Mouse (Mus musculus) cerebellum, postnatal 10 days (tissue): ENCODE results near the gene Sh3gl2.

ENCODE experiments used
- DNase-seq, 2 experiments: peaks; one replicate each; pipeline ENCODE4 v3.0.0; 2021; ENCODE audit warnings: mixed read lengths in 2 of 2

The Sh3gl2 gene

GRCm38 (mm10) chr4:85205071-85205635 is at the start of gene Sh3gl2:
Gene Sh3gl2, plus strand, starts transcription at chr4:85205126.
- peak; percentile 92 to 94 for DNase-seq

GRCm38 (mm10) chr4:85161156-85161555 is 43.8 kb upstream of the Sh3gl2 start:
- DNase-seq: peak in 1 of 2 experiments; percentile 32

GRCm38 (mm10) chr4:85162468-85163312 is 42.2 kb upstream of the Sh3gl2 start:
- DNase-seq: peak; percentile 82 to 86

- DNase-seq: peak; percentile 95 to 96
Observed at GRCm38 (mm10) chr4:85163313-85163615, 41.7 kb upstream of the Sh3gl2 start.

- peak; percentile 71 to 89 for DNase-seq
Observed at GRCm38 (mm10) chr4:85168001-85168400, 36.9 kb upstream of the Sh3gl2 start.

GRCm38 (mm10) chr4:85175466-85175865 is 29.5 kb upstream of the Sh3gl2 start:
- DNase-seq: no peak

- no peak for DNase-seq
Observed at GRCm38 (mm10) chr4:85178394-85179051, 26.4 kb upstream of the Sh3gl2 start.

GRCm38 (mm10) chr4:85186011-85186410 is 18.9 kb upstream of the Sh3gl2 start:
- DNase-seq: peak; percentile 38 to 47

- DNase-seq: peak; percentile 72 to 80
Observed at GRCm38 (mm10) chr4:85196201-85196600, 8.7 kb upstream of the Sh3gl2 start.

GRCm38 (mm10) chr4:85198431-85198830 is 6.5 kb upstream of the Sh3gl2 start:
- DNase-seq: no peak

GRCm38 (mm10) chr4:85202582-85202981 is 2.3 kb upstream of the Sh3gl2 start:
- DNase-seq: peak; percentile 54 to 58

- peak; percentile 83 to 84 for DNase-seq
Observed at GRCm38 (mm10) chr4:85205636-85206211, 798 bp downstream of the Sh3gl2 start.

- peak; percentile 30 to 56 for DNase-seq
Observed at GRCm38 (mm10) chr4:85206675-85207400, 1.9 kb downstream of the Sh3gl2 start.

GRCm38 (mm10) chr4:85207515-85207914 is 2.6 kb downstream of the Sh3gl2 start:
- no peak for DNase-seq

GRCm38 (mm10) chr4:85208531-85208930 is 3.6 kb downstream of the Sh3gl2 start:
- no peak for DNase-seq

- peak in 1 of 2 experiments; percentile 1 for DNase-seq
Observed at GRCm38 (mm10) chr4:85210953-85211352, 6.0 kb downstream of the Sh3gl2 start.

- DNase-seq: no peak
Observed at GRCm38 (mm10) chr4:85217003-85217402, 12.1 kb downstream of the Sh3gl2 start.

- no peak for DNase-seq
Observed at GRCm38 (mm10) chr4:85222716-85223115, 17.8 kb downstream of the Sh3gl2 start.

- DNase-seq: no peak
Observed at GRCm38 (mm10) chr4:85226731-85227130, 21.8 kb downstream of the Sh3gl2 start.

GRCm38 (mm10) chr4:85227664-85228588 is 23.0 kb downstream of the Sh3gl2 start:
- peak in 1 of 2 experiments; percentile 31 for DNase-seq

- DNase-seq: peak in 1 of 2 experiments; percentile 32
Observed at GRCm38 (mm10) chr4:85228589-85228948, 23.6 kb downstream of the Sh3gl2 start.
